27 mouse cellular contexts compared by ENCODE assay signal in genomic region chr6:12012103-12012502, GRCm38 (mm10).
"Had no signal": no experiment of that assay in that cellular context is flagged by ENCODE, and none has a peak within 500 bp of the region (broad histone marks: within the 10 kb centered on the region; RNA-seq: fewer than 3 reads in every experiment).

No protein-coding gene starts in this region.

- H3K4me1 ChIP-seq: heart, embryonic 10.5 days; heart, embryonic 12.5 days; hindbrain, embryonic 10.5 days; intestine, embryonic 15.5 days; kidney, embryonic 15.5 days; limb, embryonic 10.5 days; limb, embryonic 12.5 days; liver, embryonic 13.5 days had no signal

- H3K36me3 ChIP-seq: intestine, embryonic 15.5 days had no signal

- DNase-seq: gastrocnemius, adult 2 months; gastrocnemius, postnatal 10 days; gastrocnemius, postnatal 25 days; heart, adult 18-20 months; heart, postnatal 10 days; heart, postnatal 36 days; kidney, adult 18-20 months; kidney, adult 9 months; kidney, postnatal 14 days; kidney, postnatal 36 days; layer of hippocampus, adult 9-11 months; layer of hippocampus, postnatal 36 days; liver; liver, embryonic 13.5 days had no signal

- H3K9me3 ChIP-seq: heart, embryonic 10.5 days; heart, embryonic 12.5 days; hindbrain, embryonic 10.5 days; hindbrain, embryonic 12.5 days; intestine, embryonic 15.5 days; kidney, embryonic 15.5 days; limb, embryonic 10.5 days; limb, embryonic 12.5 days; liver, embryonic 13.5 days had no signal

- H3K4me3 ChIP-seq: gastrocnemius, adult 2 months; heart, embryonic 10.5 days; heart, embryonic 12.5 days; hindbrain, embryonic 10.5 days; hindbrain, embryonic 12.5 days; intestine, embryonic 15.5 days; kidney, embryonic 15.5 days; limb, embryonic 10.5 days; limb, embryonic 12.5 days; liver, embryonic 13.5 days had no signal

- H3K4me2 ChIP-seq: heart, embryonic 12.5 days; hindbrain, embryonic 12.5 days; hindbrain, embryonic 14.5 days; intestine, embryonic 15.5 days; kidney, embryonic 15.5 days; limb, embryonic 12.5 days; liver, embryonic 11.5 days; liver, embryonic 13.5 days had no signal

- H3K27ac ChIP-seq: gastrocnemius, adult 2 months; heart, embryonic 10.5 days; hindbrain, embryonic 10.5 days; hindbrain, embryonic 12.5 days; hindbrain, embryonic 14.5 days; hindbrain, postnatal 0 days; intestine, embryonic 15.5 days; kidney, embryonic 15.5 days; kidney, postnatal 0 days; limb, embryonic 10.5 days; limb, embryonic 12.5 days; liver, embryonic 13.5 days had no signal

- H3K9ac ChIP-seq: heart, embryonic 12.5 days; hindbrain, embryonic 12.5 days; hindbrain, embryonic 14.5 days; intestine, embryonic 15.5 days; kidney, embryonic 15.5 days; limb, embryonic 12.5 days; liver, embryonic 13.5 days had no signal

- H3K27me3 ChIP-seq: heart, embryonic 12.5 days; hindbrain, embryonic 12.5 days; intestine, embryonic 15.5 days; kidney, embryonic 15.5 days; limb, embryonic 12.5 days; liver, embryonic 13.5 days had no signal

- ATAC-seq: hindbrain, postnatal 0 days; intestine, embryonic 15.5 days; intestine, postnatal 0 days had no signal
